Mouse (Mus musculus): Measurements from ENCODE around the gene Cdk15. TPM values are rescaled to one million over a fixed set of nuclear protein-coding genes. Genes with fewer than 3 reads are reported as not detected.
A peak's percentile ranks its signal among the peaks of the same experiment; 100 is the strongest.

Cdk15 gene
- polyA plus RNA-seq, 1 experiment from 2014 or later, result 0.57 TPM

- Histone ChIP-seq H3K4me1 (replicated peaks) (0 out of 2 replicates have a peak, but pooled peaks cover 2% of the 10 kb centered on the region), H3K4me3 (replicated peaks) (no peak overlapping the region), H3K27me3 (no peaks in the 10 kb centered on the region), H3K27ac (no peak overlapping the region), H3K36me3 (no peaks in the 10 kb centered on the region), H3K9ac (replicated peaks) (no peak overlapping the region), H3K9me3 (no peaks in the 10 kb centered on the region), H3K4me2 (replicated peaks) (no peak overlapping the region)
- ATAC-seq, result no peak
- WGBS, result 71% methylated on average over 8 of the region's 8 CpGs
These were observed 31.0 kb downstream of the Cdk15 start for GRCm38 (mm10) chr1:59287733-59288132.

- Histone ChIP-seq H3K9me3 (no peaks in the 10 kb centered on the region), H3K36me3 (no peaks in the 10 kb centered on the region), H3K4me2 (replicated peaks) (no peak overlapping the region), H3K27ac (no peak overlapping the region), H3K4me3 (replicated peaks) (no peak overlapping the region), H3K4me1 (replicated peaks) (0 out of 2 replicates have a peak, but pooled peaks cover 2% of the 10 kb centered on the region), H3K27me3 (no peaks in the 10 kb centered on the region), H3K9ac (replicated peaks) (no peak overlapping the region)
- peak; percentile 48; the same call in 1 of the 2 replicates for ATAC-seq
- WGBS, result 52% methylated on average over 2 of the region's 2 CpGs
These were observed 34.9 kb downstream of the Cdk15 start for GRCm38 (mm10) chr1:59291652-59292051.

- WGBS, result 74% methylated on average over 1 of the region's 1 CpGs
- no peak overlapping the region for H3K9ac ChIP-seq (replicated peaks)
- no peak overlapping the region for H3K4me2 ChIP-seq (replicated peaks)
- H3K9me3 ChIP-seq, result no peaks in the 10 kb centered on the region
- no peak overlapping the region for H3K4me3 ChIP-seq (replicated peaks)
- no peak for ATAC-seq
- H3K36me3 ChIP-seq, result no peaks in the 10 kb centered on the region
- no peaks in the 10 kb centered on the region for H3K27me3 ChIP-seq
- no peak overlapping the region for H3K27ac ChIP-seq
- H3K4me1 ChIP-seq (replicated peaks), result 0 out of 2 replicates have a peak, but pooled peaks cover 2% of the 10 kb centered on the region
These were observed 39.1 kb downstream of the Cdk15 start for GRCm38 (mm10) chr1:59295769-59296168.

GRCm38 (mm10) chr1:59297167-59297566, 40.5 kb downstream of the Cdk15 start:
- Histone ChIP-seq H3K4me2 (replicated peaks) (no peak overlapping the region), H3K9me3 (no peaks in the 10 kb centered on the region), H3K4me3 (replicated peaks) (no peak overlapping the region), H3K36me3 (no peaks in the 10 kb centered on the region), H3K27ac (no peak overlapping the region), H3K4me1 (replicated peaks) (no peaks in the 10 kb centered on the region), H3K9ac (replicated peaks) (no peak overlapping the region), H3K27me3 (0 out of 2 replicates have a peak, but pooled peaks cover 3% of the 10 kb centered on the region)
- 90% methylated on average over 3 of the region's 3 CpGs for WGBS
- no peak for ATAC-seq

- Histone ChIP-seq H3K9ac (replicated peaks) (no peak overlapping the region), H3K36me3 (no peaks in the 10 kb centered on the region), H3K4me2 (replicated peaks) (no peak overlapping the region), H3K4me1 (replicated peaks) (no peaks in the 10 kb centered on the region), H3K27me3 (0 out of 2 replicates have a peak, but pooled peaks cover 3% of the 10 kb centered on the region), H3K9me3 (no peaks in the 10 kb centered on the region), H3K27ac (no peak overlapping the region), H3K4me3 (replicated peaks) (no peak overlapping the region)
- 71% methylated on average over 9 of the region's 9 CpGs for WGBS
- ATAC-seq, result no peak
These were observed 41.9 kb downstream of the Cdk15 start for GRCm38 (mm10) chr1:59298491-59299090.

- Histone ChIP-seq H3K27ac (no peak overlapping the region), H3K36me3 (no peaks in the 10 kb centered on the region), H3K9ac (replicated peaks) (no peak overlapping the region), H3K9me3 (no peaks in the 10 kb centered on the region), H3K4me3 (replicated peaks) (no peak overlapping the region), H3K4me2 (replicated peaks) (no peak overlapping the region), H3K4me1 (replicated peaks) (peaks cover 13% of the 10 kb centered on the region), H3K27me3 (peaks cover 28% of the 10 kb centered on the region)
- ATAC-seq, result no peak
- WGBS, result 79% methylated on average over 5 of the region's 5 CpGs
These were observed 50.6 kb downstream of the Cdk15 start for GRCm38 (mm10) chr1:59307310-59307709.

- Histone ChIP-seq H3K36me3 (no peaks in the 10 kb centered on the region), H3K4me2 (replicated peaks) (no peak overlapping the region), H3K4me3 (replicated peaks) (no peak overlapping the region), H3K9me3 (no peaks in the 10 kb centered on the region), H3K27me3 (peaks cover 43% of the 10 kb centered on the region), H3K27ac (no peak overlapping the region), H3K4me1 (replicated peaks) (peaks cover 46% of the 10 kb centered on the region), H3K9ac (replicated peaks) (no peak overlapping the region)
- no peak for ATAC-seq
- WGBS, result 49% methylated on average over 5 of the region's 5 CpGs
These were observed 54.7 kb downstream of the Cdk15 start for GRCm38 (mm10) chr1:59311292-59311885.

- Histone ChIP-seq H3K9me3 (no peaks in the 10 kb centered on the region), H3K4me1 (replicated peaks) (peaks cover 49% of the 10 kb centered on the region), H3K4me3 (replicated peaks) (no peak overlapping the region), H3K27ac (no peak overlapping the region), H3K4me2 (replicated peaks) (no peak overlapping the region), H3K9ac (replicated peaks) (no peak overlapping the region), H3K27me3 (peaks cover 43% of the 10 kb centered on the region), H3K36me3 (no peaks in the 10 kb centered on the region)
- 0 out of 2 replicates have a peak, but pooled peaks have one; percentile 12 for ATAC-seq
- WGBS, result 57% methylated on average over 10 of the region's 10 CpGs
These were observed 55.8 kb downstream of the Cdk15 start for GRCm38 (mm10) chr1:59312187-59313153.

- Histone ChIP-seq H3K4me2 (replicated peaks) (no peak overlapping the region), H3K9me3 (no peaks in the 10 kb centered on the region), H3K4me3 (replicated peaks) (no peak overlapping the region), H3K9ac (replicated peaks) (no peak overlapping the region), H3K27ac (no peak overlapping the region), H3K36me3 (no peaks in the 10 kb centered on the region), H3K27me3 (peaks cover 46% of the 10 kb centered on the region), H3K4me1 (replicated peaks) (peaks cover 49% of the 10 kb centered on the region)
- ATAC-seq, result no peak
- WGBS, result 80% methylated on average over 8 of the region's 8 CpGs
These were observed 56.6 kb downstream of the Cdk15 start for GRCm38 (mm10) chr1:59313154-59313940.

- WGBS, result 3% methylated on average over 5 of the region's 5 CpGs
- Histone ChIP-seq H3K9me3 (no peaks in the 10 kb centered on the region), H3K4me3 (replicated peaks) (no peak overlapping the region), H3K27ac (no peak overlapping the region), H3K4me2 (replicated peaks) (0 out of 2 replicates have a peak overlapping the region, but pooled peaks have one; percentile 13), H3K4me1 (replicated peaks) (peaks cover 54% of the 10 kb centered on the region), H3K36me3 (no peaks in the 10 kb centered on the region), H3K27me3 (peaks cover 47% of the 10 kb centered on the region), H3K9ac (replicated peaks) (0 out of 2 replicates have a peak overlapping the region, but pooled peaks have one; percentile 21)
- peak; percentile 75 for ATAC-seq
These were observed 58.5 kb downstream of the Cdk15 start for GRCm38 (mm10) chr1:59315057-59315807.

GRCm38 (mm10) chr1:59316031-59316385, 59.3 kb downstream of the Cdk15 start:
- H3K27ac ChIP-seq, result peak overlapping the region; percentile 4; the same call in 1 of the 2 replicates
- 2% methylated on average over 9 of the region's 9 CpGs for WGBS
- H3K4me1 ChIP-seq (replicated peaks), result peaks cover 54% of the 10 kb centered on the region
- H3K4me2 ChIP-seq (replicated peaks), result peak overlapping the region; percentile 12; the same call in 1 of the 2 replicates
- peak; percentile 51 for ATAC-seq
- H3K36me3 ChIP-seq, result no peaks in the 10 kb centered on the region
- H3K4me3 ChIP-seq (replicated peaks), result no peak overlapping the region
- peaks cover 48% of the 10 kb centered on the region for H3K27me3 ChIP-seq
- H3K9ac ChIP-seq (replicated peaks), result no peak overlapping the region
- no peaks in the 10 kb centered on the region for H3K9me3 ChIP-seq
